Mouse (Mus musculus) forelimb bud, embryonic 11.5 days (tissue): ENCODE measurements around the gene Thbs4.

Experiments
- DNase-seq: peaks from one replicate; pipeline ENCODE4 v3.0.0-alpha.2; 2012; ENCODE audit warnings: low read depth, low spot score

Thbs4 gene

DNA sequence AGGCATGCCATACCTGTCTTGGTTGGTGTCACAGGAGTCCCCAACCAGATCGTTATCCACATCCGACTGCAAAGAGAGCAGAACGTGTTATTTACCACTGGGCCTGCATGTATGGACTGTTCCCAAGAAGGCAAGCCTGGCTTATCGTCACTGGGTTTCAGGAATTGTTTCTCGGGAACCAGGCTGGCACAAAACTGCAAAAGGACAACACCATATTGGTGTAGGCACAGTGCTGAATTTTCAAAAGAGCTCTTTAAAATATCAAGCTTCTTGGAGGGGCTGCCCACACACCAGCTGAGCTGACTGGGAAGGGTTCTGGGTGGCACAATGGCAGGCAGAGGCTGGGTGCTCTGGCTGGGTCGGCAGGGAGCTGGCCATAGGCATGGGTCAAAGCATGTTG, 34.1 kb downstream of the Thbs4 start:
- no peak for DNase-seq

DNA sequence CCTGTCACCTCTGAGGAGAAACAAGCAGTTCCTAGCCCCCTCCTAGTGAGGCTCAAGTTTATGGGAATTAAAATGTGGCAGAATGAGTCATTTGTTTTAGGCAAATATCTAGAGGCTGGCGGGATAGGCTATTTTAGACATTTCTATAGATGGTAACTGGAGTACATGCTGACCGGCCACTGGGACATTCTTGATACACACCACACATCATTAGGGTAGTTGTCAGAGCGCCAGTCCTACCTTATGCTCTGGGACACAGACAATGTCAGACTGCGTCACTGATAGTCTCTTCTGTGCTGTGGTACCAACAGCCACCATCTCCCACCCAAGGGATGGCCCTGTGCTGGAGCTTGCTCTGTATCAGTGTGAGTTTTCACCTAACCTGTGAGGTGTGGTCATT, 35.5 kb downstream of the Thbs4 start:
- no peak for DNase-seq

DNA sequence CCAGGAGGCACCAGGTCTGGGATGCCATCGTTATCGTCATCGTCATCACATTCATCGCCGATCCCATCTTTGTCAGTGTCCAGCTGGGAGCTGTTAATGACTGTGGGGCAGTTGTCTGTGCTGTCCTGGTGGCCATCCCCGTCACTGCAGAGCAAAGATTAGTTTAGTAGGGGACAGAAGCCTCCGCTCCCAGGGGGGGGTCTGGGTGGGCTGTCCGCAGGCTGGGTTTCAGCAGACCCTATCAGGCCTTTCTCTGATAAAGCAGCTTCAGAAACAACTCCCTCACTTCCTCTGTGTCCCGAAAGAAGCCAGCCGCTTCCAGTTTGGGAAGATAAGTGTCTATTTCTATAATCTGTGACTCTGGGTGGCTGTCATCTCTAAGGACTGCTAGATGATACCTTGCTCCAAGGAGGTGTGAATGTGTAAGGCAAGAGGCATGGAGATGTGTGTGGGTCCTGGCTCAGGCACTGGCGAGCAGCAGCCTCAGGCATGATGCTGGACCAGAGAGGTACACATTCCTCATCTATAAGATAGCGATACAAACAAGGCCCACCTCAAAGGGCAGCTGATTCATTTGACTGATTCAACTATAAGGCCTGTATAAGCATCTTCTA, 36.5 kb downstream of the Thbs4 start:
- DNase-seq: no peak

DNA sequence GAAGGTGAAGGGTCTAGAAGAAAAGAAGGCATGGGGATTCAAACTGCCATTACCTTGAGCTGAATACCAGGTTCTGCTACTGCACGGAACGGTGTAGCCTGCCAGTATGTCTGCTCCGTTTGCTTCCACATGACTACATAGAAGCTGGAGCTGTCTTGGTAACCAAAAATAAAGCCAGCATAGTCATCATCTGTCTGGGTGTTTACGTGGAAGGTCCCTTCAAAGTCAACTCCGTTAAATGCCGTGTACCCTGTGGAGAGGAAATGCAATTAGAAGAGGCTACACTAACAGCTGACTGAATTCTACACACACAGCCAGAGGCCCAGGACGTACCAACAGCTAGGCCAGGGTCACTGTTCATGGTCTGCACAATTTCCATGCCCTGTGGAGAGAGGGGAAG, 39.6 kb downstream of the Thbs4 start:
- DNase-seq: no peak

- no peak for DNase-seq
These were observed 40.9 kb downstream of the Thbs4 start for GRCm38 (mm10) chr13:92753676-92754075.

DNA sequence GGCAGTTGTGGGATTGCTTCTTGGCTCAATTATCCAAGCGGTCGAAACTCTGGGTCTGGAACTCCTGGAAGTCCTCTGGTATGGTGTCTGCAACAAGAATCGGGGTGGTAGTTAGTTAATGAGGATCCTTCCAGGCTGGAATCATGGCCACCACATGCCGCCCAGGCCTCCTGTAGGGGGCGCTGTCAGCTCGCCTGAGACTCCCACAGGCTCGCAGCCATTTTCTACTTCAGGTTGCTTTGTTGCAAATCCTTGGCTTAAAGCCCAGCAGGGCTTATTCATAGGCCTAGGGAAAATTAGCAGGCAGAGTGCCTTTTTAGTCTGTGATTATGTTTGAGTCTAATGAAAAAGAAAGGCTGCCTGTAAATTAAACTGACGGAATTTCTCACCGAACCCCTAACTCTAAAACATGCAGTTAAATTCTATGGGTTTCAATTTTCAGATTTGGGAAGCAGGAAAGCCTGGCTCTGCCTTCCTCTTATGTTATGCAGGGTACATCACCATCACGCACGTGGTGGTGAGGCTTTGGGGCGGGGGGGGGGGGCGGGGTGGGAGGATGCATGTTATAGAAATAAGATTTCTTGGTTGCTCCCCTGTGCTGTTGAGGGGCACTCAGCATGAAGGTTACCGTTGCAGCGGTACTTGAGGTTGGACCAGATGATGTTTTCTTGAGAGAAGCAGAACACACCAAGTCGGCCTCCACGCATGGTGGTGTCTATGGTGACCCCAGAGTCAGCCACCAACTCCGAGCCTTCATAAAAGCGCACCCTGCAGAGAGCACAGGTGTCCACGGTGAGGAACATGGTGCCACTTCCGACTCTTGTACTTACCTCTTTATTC, 42.7 kb downstream of the Thbs4 start:
- peak; percentile 73 for DNase-seq

DNA sequence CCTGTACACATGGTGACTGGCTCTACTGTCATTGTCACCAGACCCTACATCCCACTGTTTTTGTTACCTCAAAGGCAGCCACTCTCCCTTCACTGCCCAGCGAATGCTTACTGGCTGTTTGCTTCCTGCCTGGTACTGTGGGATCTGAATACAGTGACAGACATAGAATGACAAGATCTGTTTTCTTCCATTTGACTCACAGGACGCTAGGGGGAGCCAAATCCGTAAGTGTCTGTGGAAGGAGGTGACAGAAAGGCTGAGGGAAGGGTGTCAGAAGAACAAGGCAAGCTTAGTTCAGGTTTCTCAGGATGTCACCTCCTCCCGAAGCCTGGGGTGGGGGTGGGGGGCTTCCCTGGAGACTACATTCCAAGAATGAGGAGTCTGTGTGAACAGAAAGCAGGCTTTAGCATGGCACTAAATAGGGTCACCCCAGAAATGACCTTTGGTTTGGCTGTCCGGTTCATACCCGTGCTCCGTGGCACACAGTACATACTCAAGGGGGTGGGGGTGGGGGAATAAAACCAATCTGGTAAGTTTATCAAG, 43.6 kb downstream of the Thbs4 start:
- DNase-seq: peak; percentile 73

DNA sequence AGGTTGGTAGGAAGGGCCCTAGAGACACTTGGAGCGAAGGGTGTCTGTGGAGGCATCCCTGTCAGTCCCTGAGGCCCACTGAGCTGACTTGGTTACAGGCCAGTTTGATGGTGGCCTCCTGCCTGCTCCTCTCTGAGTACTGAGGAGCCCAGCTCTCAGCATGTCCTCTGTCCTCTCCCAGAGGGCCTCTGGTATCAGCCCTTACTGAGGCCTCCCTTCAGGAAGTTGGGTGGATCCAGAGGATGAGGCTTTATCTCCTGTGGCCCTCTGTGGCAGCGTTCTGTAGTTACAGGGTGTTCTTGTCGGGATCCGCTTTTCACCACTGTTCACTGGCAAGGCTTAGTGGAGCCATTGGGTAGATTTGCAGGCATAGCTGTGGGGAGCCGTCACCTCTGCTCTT, 51.3 kb downstream of the Thbs4 start:
- no peak for DNase-seq

GRCm38 (mm10) chr13:92742886-92743285, 51.7 kb downstream of the Thbs4 start:
- no peak for DNase-seq

DNA sequence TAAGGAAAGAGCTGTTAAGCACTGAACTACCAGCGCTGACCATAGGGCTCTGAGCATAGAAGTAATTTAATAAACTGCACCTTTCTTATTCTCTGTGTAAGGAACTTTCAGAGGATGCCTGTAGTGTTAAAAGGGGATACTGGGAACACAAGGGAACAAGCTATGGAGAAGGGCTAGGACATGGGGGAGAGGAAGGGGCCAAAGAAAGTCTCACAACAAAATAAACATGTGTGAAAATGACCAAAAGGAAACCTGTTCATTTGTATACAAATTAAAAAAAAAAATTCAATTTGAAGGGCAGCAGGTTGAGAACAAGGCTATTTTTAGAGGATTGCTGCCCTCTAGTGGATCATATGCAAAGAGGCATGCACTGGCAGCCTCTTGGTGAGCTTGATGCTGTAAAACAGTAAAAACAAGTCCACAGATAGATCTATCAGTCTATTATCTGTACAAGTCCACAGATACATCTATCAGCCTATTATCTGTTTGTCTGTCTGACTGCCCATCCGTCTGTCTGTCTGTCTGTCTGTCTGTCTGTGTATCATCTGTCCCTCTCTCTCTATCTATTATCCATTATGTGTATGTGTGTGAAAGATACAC, 53.8 kb downstream of the Thbs4 start:
- DNase-seq: peak; percentile 65

GRCm38 (mm10) chr13:92739858-92740257, 54.8 kb downstream of the Thbs4 start:
- DNase-seq: no peak

DNA sequence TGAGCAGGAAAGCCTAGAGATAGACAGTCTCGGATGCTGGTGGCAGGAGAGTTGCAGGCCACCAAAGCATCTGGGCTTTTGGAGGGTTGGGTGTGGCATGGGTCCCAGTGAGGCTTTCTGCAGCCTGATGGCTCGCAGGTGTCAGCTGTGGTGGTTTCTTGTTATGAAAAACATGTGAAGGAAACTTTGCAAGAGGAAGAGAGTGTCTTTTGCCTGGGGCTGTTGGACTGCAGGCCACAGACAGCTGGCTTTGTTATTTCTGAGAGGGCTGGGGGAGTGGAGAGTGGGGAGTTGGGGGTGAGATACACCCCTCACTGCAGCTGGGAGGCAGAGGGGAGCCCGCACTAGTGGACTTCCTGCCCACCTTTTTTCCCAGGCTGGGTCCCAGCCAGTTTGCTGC, 55.8 kb downstream of the Thbs4 start:
- no peak for DNase-seq

GRCm38 (mm10) chr13:92736516-92737300, 57.9 kb downstream of the Thbs4 start:
- DNase-seq: no peak

DNA sequence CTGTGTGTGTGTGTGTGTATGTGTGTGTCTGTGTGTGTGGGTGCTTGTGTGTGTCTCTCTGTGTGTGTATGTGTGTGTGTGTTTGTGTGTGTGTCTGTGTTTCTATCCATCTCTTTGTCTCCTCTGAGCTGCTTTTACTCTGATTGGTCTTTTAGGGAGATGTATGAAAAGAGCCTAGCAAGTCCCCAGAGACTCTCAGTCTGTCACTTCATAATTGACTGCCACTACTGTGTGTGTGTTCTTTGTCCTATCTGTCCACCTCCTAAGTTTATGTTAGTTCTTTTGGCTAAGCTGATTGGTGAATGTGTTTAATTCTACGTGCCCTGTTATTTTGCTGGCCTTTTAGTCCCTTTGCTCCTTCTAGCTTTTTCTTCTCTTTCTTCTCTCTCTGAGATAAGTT, 58.9 kb downstream of the Thbs4 start:
- no peak for DNase-seq

GRCm38 (mm10) chr13:92733741-92734140, 60.9 kb downstream of the Thbs4 start:
- no peak for DNase-seq

- DNase-seq: peak; percentile 30
These were observed 61.4 kb downstream of the Thbs4 start for GRCm38 (mm10) chr13:92733252-92733651.

DNA sequence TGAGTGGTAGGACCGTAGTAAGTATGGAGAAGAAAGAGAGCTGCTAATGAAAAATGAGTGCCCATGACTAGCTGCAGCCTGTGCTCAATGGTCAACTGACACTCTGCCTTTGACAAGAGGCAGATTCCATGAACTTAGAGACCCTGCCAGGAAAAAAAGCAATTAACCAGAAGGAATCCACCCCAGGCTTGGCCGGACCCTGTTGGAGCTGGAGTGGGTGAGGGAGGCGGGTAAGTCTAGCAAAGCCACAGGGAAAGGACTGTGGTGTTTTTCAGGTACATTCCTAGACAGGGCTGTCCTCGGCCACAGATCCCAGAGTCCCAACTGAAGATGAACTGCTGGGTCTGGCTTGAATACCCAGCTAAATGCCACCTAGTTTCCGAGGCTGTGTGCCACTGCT, 61.8 kb downstream of the Thbs4 start:
- no peak for DNase-seq

- DNase-seq: no peak
These were observed 62.8 kb downstream of the Thbs4 start for GRCm38 (mm10) chr13:92731811-92732210.

DNA sequence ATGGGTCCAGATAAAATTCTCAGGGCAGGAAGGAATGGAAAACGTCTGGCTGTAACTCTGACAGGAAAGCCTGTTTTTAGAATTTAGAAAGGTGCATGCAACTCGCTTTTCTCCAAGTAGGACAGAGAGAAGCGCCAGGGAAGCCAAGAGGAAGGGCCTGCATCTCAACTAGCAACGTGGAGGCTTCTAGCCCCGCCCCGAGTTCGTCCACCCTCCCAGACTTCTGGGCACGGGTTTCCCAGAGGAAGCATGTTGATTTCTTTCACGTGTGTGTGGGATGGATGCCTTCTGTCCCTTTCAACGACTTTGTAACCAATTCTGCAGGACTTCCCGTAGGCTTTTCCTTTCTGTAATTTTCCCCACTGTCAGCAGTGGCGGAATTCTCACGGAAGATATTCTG, 64.8 kb downstream of the Thbs4 start:
- DNase-seq: no peak

DNA sequence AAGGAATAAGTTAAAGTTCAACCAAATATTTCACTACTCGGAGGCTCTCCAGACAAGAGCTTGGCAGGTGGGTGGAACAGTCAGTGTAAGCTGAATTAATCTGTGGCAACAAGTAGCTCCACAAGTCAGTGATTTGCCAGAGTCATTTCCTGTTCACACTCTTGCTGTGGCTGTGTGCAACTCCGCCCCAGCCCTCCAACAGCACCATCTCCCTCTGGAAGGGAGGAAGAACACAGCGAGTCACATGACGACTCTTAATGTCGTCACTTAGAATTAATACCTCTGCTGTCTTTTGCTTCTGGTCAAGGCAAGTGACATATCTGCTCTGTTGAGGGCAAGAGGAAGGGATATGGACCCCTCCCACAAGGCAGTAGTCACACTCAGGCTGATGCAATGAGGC, 72.2 kb downstream of the Thbs4 start:
- DNase-seq: no peak

DNA sequence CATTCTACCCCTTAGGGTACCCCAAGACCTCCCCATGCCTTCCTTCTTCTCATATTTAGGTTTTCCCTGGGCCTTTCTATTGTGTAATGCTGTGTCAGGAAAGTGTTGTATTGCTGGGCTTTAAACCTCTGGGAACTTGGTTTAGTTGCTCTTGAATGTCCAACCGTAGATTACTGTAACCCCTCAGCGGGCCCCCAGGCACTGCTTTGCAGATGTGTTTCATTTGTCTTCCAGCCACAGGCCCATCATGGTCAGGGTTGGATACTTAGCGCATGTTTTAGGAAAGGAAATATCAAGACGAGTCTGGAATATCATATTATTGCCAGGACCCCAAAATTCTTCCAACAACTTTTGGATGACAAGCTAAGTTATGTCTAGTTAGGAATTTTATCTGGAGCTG, 73.6 kb downstream of the Thbs4 start:
- DNase-seq: no peak
